7 mouse cellular contexts compared by ENCODE assay signal in the genomic region with DNA sequence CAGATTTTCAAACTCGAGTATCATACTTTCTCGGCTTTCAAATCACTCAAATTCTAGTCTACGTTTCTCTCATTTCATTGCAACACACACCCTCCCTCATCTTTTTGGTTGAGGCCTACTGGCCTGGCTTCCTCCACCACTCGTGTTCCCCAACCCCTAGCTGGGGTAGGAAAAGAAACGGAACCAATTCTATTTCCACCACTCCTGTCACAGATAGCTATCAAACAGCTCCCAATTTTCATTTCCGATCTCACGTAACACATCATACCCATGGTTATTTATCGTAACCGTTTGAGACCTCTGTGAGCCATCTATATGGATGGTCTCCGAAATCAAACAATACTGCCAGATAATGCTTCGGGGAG. TPM values are rescaled to one million over a fixed set of nuclear protein-coding genes. Genes with fewer than 3 reads are reported as not detected.
DNase-seq lines count a peak whose midpoint lies in the region; ATAC-seq and TF ChIP-seq lines count a peak whose summit lies in the region.

No protein-coding gene starts in this region.

- H3K9me3 ChIP-seq in forebrain, embryonic 15.5 days, result no peaks in the 10 kb centered on the region
- no peaks in the 10 kb centered on the region for H3K9me3 ChIP-seq in liver, embryonic 12.5 days (replicated peaks)

- peaks cover 2% of the 10 kb centered on the region; the same call in 1 of the 2 replicates for H3K4me1 ChIP-seq in spleen, adult 2 months (ENCODE audit: control insufficient read depth, insufficient read depth, insufficient read length)
- peaks cover 30% of the 10 kb centered on the region for H3K4me1 ChIP-seq in forebrain, embryonic 15.5 days
- H3K4me1 ChIP-seq in liver, embryonic 12.5 days, result peaks cover 42% of the 10 kb centered on the region

- no peaks in the 10 kb centered on the region for H3K27me3 ChIP-seq in spleen, adult 2 months (ENCODE audit: control insufficient read depth, insufficient read depth, low read length)
- no peaks in the 10 kb centered on the region for H3K27me3 ChIP-seq in forebrain, embryonic 15.5 days
- H3K27me3 ChIP-seq in liver, embryonic 12.5 days (replicated peaks), result no peaks in the 10 kb centered on the region

- H3K4me3 ChIP-seq in spleen, adult 2 months (ENCODE audit: extremely low read depth, insufficient read depth, insufficient read length), result peak overlapping the region; percentile 88; the same call in 1 of the 2 replicates
- H3K4me3 ChIP-seq in forebrain, embryonic 15.5 days, result peak overlapping the region; percentile 95
- peak overlapping the region; percentile 92 for H3K4me3 ChIP-seq in liver, embryonic 12.5 days

- no peaks in the 10 kb centered on the region for H3K36me3 ChIP-seq in spleen, adult 2 months (ENCODE audit: control insufficient read depth, insufficient read depth, low read length)
- H3K36me3 ChIP-seq in forebrain, embryonic 15.5 days, result no peaks in the 10 kb centered on the region
- H3K36me3 ChIP-seq in liver, embryonic 12.5 days, result no peaks in the 10 kb centered on the region

- peak overlapping the region; percentile 99 for H3K9ac ChIP-seq in forebrain, embryonic 15.5 days (replicated peaks)
- peak overlapping the region; percentile 96 for H3K9ac ChIP-seq in liver, embryonic 12.5 days

- WGBS in spleen, adult 2 months, result 16% methylated on average over 11 of the region's 11 CpGs
- 20% methylated on average over 11 of the region's 11 CpGs for WGBS in forebrain, embryonic 15.5 days
- 24% methylated on average over 11 of the region's 11 CpGs for WGBS in liver, embryonic 12.5 days (ENCODE audit: insufficient replicate concordance)

- peak; percentile 19; the same call in 1 of the 2 replicates for ATAC-seq in forebrain, embryonic 15.5 days (replicated peaks)
- ATAC-seq in liver, embryonic 12.5 days, result no peak

- no peak overlapping the region for H3K27ac ChIP-seq in spleen, adult 2 months (ENCODE audit: insufficient read depth, low read length)
- peak overlapping the region; percentile 98 for H3K27ac ChIP-seq in forebrain, embryonic 15.5 days (replicated peaks)
- peak overlapping the region; percentile 88 for H3K27ac ChIP-seq in liver, embryonic 12.5 days

- DNase-seq in spleen, adult 2 months (ENCODE audit: low read depth in 1 of 2, low spot score in 2 of 2), result no peak
- DNase-seq in spleen, postnatal 14 days (ENCODE audit: low spot score in 2 of 2), result no peak
- DNase-seq in adrenal gland, postnatal 10 days, result no peak
- no peak for DNase-seq in left cerebral cortex, postnatal 4 days
- no peak for DNase-seq in adrenal gland, postnatal 25 days

- TF ChIP-seq POLR2A in spleen, adult 2 months (IDR thresholded peaks at IDR 0.05; ENCODE audit: low read depth, low read length), result no peak

- intact Hi-C loops in left cerebral cortex, postnatal 4 days (cut with DNase I), result loop anchor here (5.0 kb wide), 1 partner anchor 33 kb away; no protein-coding TSS in a partner anchor

- H3K4me2 ChIP-seq in forebrain, embryonic 15.5 days (replicated peaks), result peak overlapping the region; percentile 52
- H3K4me2 ChIP-seq in liver, embryonic 12.5 days, result peak overlapping the region; percentile 98

- TF ChIP-seq CTCF in spleen, adult 2 months (IDR thresholded peaks at IDR 0.05; ENCODE audit: extremely low read depth, insufficient read depth, insufficient read length, insufficient replicate concordance), result no peak

RNA-seq across cellular contexts. Expression of gene Npepps, which starts 1.4 kb away (rescaled TPM):
- 11.2 and 11.7 TPM in 2 replicates for polyA plus RNA-seq in spleen, adult 2 months (2012; rRNA removed)
- polyA plus RNA-seq in forebrain, embryonic 15.5 days (2015; fragmentation: Nextera tagmentation; extraction: Ambion mirVana), result 136 and 151 TPM in 2 replicates
- polyA plus RNA-seq in liver, embryonic 12.5 days (2016; fragmentation: Nextera tagmentation; extraction: Ambion mirVana), result 27.1 and 31.3 TPM in 2 replicates
- 10 to 100 TPM; 63.2 to 68.3 TPM for total RNA-seq in adrenal gland, postnatal 10 days (2021)
- 100 to 1,000 TPM; 178 to 180 TPM for total RNA-seq in left cerebral cortex, postnatal 4 days (2021)
- 109 and 110 TPM in 2 replicates for total RNA-seq in adrenal gland, postnatal 25 days (2021)

RNA-seq across cellular contexts. Expression of gene Mrpl45, which starts 36.5 kb away (rescaled TPM):
- 5.5 and 5.6 TPM in 2 replicates for polyA plus RNA-seq in spleen, adult 2 months (2012; rRNA removed)
- 39.0 and 40.6 TPM in 2 replicates for polyA plus RNA-seq in forebrain, embryonic 15.5 days (2015; fragmentation: Nextera tagmentation; extraction: Ambion mirVana)
- polyA plus RNA-seq in liver, embryonic 12.5 days (2016; fragmentation: Nextera tagmentation; extraction: Ambion mirVana), result 38.9 and 44.0 TPM in 2 replicates
- 10 to 100 TPM; 40.1 to 52.8 TPM for total RNA-seq in adrenal gland, postnatal 10 days (2021)
- total RNA-seq in left cerebral cortex, postnatal 4 days (2021), result 10 to 100 TPM; 22.8 to 23.1 TPM
- total RNA-seq in adrenal gland, postnatal 25 days (2021), result 25.9 and 31.6 TPM in 2 replicates
